Mouse (Mus musculus) NIH3T3 (cell line): ENCODE measurements at regions not wholly inside any gene's neighbourhood (a gene's known extent, or its start where the extent isn't known, plus 50 kb on each side); places are given as distances from the start of the nearest gene placed in this dataset.

Experiments used
- DNase-seq: peaks from one replicate; pipeline ENCODE4 v3.0.0-alpha.2; 2012; ENCODE audit warnings: low read depth

DNA sequence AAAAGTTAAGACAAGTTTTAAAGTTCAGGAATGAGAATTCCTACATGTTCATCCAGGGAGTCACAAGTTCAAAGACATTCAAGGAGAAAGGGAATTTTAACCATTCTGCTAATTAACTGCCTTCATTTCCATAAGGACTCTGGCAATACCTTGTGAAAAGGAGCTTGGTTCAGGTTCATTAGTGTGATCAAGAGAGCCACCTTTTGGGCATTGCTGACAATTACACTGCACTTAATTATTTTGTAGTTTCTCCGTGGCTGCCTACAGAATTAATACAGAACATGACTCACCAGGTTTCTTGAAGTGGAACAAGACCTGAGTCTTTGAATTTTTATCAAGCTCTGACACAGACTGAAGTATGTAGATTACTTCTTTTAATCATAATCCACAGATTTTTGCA is 52.4 kb upstream of the Ankef1 start:
- DNase-seq, result peak; percentile 3
